In genomic region chr6:106013018-106013417, GRCm38 (mm10) we compare ENCODE assay signal across 18 mouse cellular contexts.
DNase-seq lines count a peak whose midpoint lies in the region; ATAC-seq lines count a peak whose summit lies in the region.
"Had no signal": no experiment of that assay in that cellular context is flagged by ENCODE, and none has a peak within 500 bp of the region (broad histone marks: within the 10 kb centered on the region; RNA-seq: fewer than 3 reads in every experiment).

No protein-coding gene starts in this region.

- intact Hi-C loops in left cerebral cortex, postnatal 25 days (cut with DNase I): no loop called here
- intact Hi-C loops in left cerebral cortex, postnatal 4 days (cut with DNase I): no loop called here

- peak; percentile 20; the same call in 1 of the 2 replicates for ATAC-seq in cerebellum, adult (ENCODE audit: insufficient number of reproducible peaks, low FRiP score, low TSS enrichment)
- ATAC-seq: forebrain, embryonic 13.5 days; forebrain, embryonic 16.5 days; Patski had no signal

- DNase-seq in cerebellum, adult 11-12 months: no peak
- peak; percentile 21 to 41 for DNase-seq in frontal cortex, postnatal 36 days (ENCODE audit: low spot score in 2 of 2)
- DNase-seq in frontal cortex, postnatal 10 days (ENCODE audit: low spot score in 2 of 2): no peak
- DNase-seq in left cerebral cortex, postnatal 25 days (ENCODE audit: low spot score in 2 of 2): peak; percentile 11 to 38
- no peak for DNase-seq in left cerebral cortex, postnatal 4 days
- DNase-seq in Muller cell, postnatal 12 days (ENCODE audit: inconsistent ontology term): peak; percentile 11
- no peak for DNase-seq in lung, postnatal 14 days
- DNase-seq: adrenal gland, postnatal 10 days; adrenal gland, postnatal 36 days; cerebellum, adult 18-20 months; cerebellum, adult 9-10 months; cerebellum, postnatal 14 days; gastrocnemius, postnatal 10 days; gastrocnemius, postnatal 36 days had no signal

Comparison
In these comparisons a context has a peak if more than half of its experiments do, and no peak if none do; other contexts are left out.
1. DNase-seq: peak in frontal cortex, postnatal 36 days (2 of 2), left cerebral cortex, postnatal 25 days (2 of 2) and Muller cell, postnatal 12 days (single experiment); none in cerebellum, adult 11-12 months (single experiment), frontal cortex, postnatal 10 days (0 of 2), left cerebral cortex, postnatal 4 days (single experiment) and lung, postnatal 14 days (single experiment).